Mouse (Mus musculus): ENCODE measurements around the gene Clasp1. TPM values are rescaled to one million over a fixed set of nuclear protein-coding genes. Genes with fewer than 3 reads are reported as not detected.

Gene Clasp1
- polyA plus RNA-seq, 1 experiment from 2014 or later: 117 TPM

DNA sequence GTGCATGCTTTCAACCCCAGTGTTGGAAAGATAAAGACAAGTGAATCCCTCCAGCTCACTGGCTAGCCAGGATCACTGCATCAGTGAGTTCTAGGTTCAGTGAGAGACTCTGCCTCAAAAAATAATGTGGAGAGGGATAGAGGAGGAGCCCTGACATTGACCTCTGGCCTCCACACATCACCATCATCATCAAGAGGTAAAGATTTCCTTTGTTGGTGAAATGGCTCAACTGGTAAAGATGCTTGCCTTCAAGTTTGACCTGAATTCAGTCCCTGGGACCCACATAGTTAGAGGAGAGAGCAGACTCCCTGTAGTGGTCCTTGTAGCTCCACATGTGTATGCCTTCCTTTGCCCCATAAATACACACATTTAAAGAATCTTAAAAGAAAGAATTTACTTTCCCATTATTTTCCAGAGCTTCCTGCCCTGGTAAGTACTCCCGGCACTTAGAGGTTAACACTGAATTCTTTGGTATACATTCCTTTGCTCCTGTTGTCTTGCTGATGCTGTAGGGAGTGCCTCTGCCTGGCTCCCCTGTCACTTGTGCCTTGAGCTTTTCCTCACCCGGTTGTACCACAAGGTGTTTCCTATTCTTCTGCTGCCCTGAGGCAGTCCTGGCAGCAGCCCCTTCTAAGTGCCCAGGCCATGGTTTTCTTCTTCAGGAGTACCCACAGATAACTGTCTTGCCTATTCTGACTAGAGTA lies 253.6 kb downstream of the Clasp1 start:
- H3K9ac ChIP-seq (ENCODE audit: low read length): no peak overlapping the region
- no peaks in the 10 kb centered on the region for H3K9me3 ChIP-seq (ENCODE audit: control insufficient read depth, low read length)
- H3K36me3 ChIP-seq (ENCODE audit: control insufficient read depth, insufficient read depth, low read length): no peaks in the 10 kb centered on the region
- WGBS: 45% methylated on average over 2 of the region's 2 CpGs
- peak overlapping the region in 1 of 2 experiments; percentile 24; a peak in 1 of 4 replicates for H3K27ac ChIP-seq (replicated peaks in 1 of 2; ENCODE audit: control insufficient read depth in 1 of 2, insufficient read depth in 1 of 2, low read depth in 2 of 2, low read length in 2 of 2)
- no peak overlapping the region for H3K4me3 ChIP-seq (ENCODE audit: control insufficient read depth in 1 of 2, insufficient read depth in 1 of 2, low read depth in 1 of 2, low read length in 2 of 2)
- no peaks in the 10 kb centered on the region for H3K27me3 ChIP-seq (ENCODE audit: control insufficient read depth, insufficient read depth, low read length)
- no peak overlapping the region for H3K4me2 ChIP-seq (ENCODE audit: low read length)
- peaks cover 3 to 4% of the 10 kb centered on the region in 2 experiments; a peak in 3 of 4 replicates for H3K4me1 ChIP-seq (ENCODE audit: control insufficient read depth in 2 of 2, insufficient read depth in 2 of 2, low read length in 2 of 2)
- ATAC-seq (ENCODE audit: insufficient number of reproducible peaks, insufficient read depth, low FRiP score, low read depth): no peak

- no peaks in the 10 kb centered on the region for H3K9me3 ChIP-seq (ENCODE audit: control insufficient read depth, low read length)
- H3K9ac ChIP-seq (ENCODE audit: low read length): no peak overlapping the region
- WGBS: 51% methylated on average over 9 of the region's 9 CpGs
- H3K36me3 ChIP-seq (ENCODE audit: control insufficient read depth, insufficient read depth, low read length): no peaks in the 10 kb centered on the region
- no peak for ATAC-seq (ENCODE audit: insufficient number of reproducible peaks, insufficient read depth, low FRiP score, low read depth)
- H3K27me3 ChIP-seq (ENCODE audit: control insufficient read depth, insufficient read depth, low read length): no peaks in the 10 kb centered on the region
- H3K4me2 ChIP-seq (ENCODE audit: low read length): no peak overlapping the region
- peaks cover 6 to 9% of the 10 kb centered on the region in 2 experiments; a peak in 3 of 4 replicates for H3K4me1 ChIP-seq (ENCODE audit: control insufficient read depth in 2 of 2, insufficient read depth in 2 of 2, low read length in 2 of 2)
- H3K4me3 ChIP-seq (ENCODE audit: control insufficient read depth in 1 of 2, insufficient read depth in 1 of 2, low read depth in 1 of 2, low read length in 2 of 2): no peak overlapping the region
- H3K27ac ChIP-seq (replicated peaks in 1 of 2; ENCODE audit: control insufficient read depth in 1 of 2, insufficient read depth in 1 of 2, low read depth in 2 of 2, low read length in 2 of 2): peak overlapping the region in 1 of 2 experiments; percentile 24; a peak in 1 of 4 replicates
These were observed 254.5 kb downstream of the Clasp1 start for GRCm38 (mm10) chr1:118643138-118643979.

DNA sequence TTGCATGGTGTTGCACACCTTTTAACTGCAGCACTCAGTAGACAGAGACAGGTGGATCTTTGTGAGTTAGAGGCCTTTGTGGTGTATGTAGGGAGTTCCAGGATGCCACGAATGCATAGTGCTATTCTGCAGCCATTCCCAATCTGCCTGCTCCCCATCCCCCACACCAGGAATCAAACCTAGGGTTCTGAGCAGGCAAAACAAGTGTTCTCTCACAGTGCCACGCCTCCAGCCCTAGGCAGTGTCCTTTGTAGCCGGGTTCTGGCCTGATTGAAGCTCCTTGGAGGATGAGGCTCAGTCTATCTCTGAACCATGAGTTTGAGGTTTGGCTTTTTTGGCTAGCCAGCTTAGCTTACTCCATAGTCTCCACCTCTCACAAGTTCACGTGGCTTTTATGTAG lies 256.8 kb downstream of the Clasp1 start:
- H3K9ac ChIP-seq (ENCODE audit: low read length): no peak overlapping the region
- no peaks in the 10 kb centered on the region for H3K36me3 ChIP-seq (ENCODE audit: control insufficient read depth, insufficient read depth, low read length)
- no peak overlapping the region for H3K27ac ChIP-seq (replicated peaks in 1 of 2; ENCODE audit: control insufficient read depth in 1 of 2, insufficient read depth in 1 of 2, low read depth in 2 of 2, low read length in 2 of 2)
- no peak for ATAC-seq (ENCODE audit: insufficient number of reproducible peaks, insufficient read depth, low FRiP score, low read depth)
- no peaks in the 10 kb centered on the region for H3K9me3 ChIP-seq (ENCODE audit: control insufficient read depth, low read length)
- H3K4me2 ChIP-seq (ENCODE audit: low read length): no peak overlapping the region
- WGBS: 66% methylated on average over 4 of the region's 4 CpGs
- no peaks in the 10 kb centered on the region for H3K27me3 ChIP-seq (ENCODE audit: control insufficient read depth, insufficient read depth, low read length)
- no peak overlapping the region for H3K4me3 ChIP-seq (ENCODE audit: control insufficient read depth in 1 of 2, insufficient read depth in 1 of 2, low read depth in 1 of 2, low read length in 2 of 2)
- peaks cover 13 to 16% of the 10 kb centered on the region in 2 experiments for H3K4me1 ChIP-seq (ENCODE audit: control insufficient read depth in 2 of 2, insufficient read depth in 2 of 2, low read length in 2 of 2)

DNA sequence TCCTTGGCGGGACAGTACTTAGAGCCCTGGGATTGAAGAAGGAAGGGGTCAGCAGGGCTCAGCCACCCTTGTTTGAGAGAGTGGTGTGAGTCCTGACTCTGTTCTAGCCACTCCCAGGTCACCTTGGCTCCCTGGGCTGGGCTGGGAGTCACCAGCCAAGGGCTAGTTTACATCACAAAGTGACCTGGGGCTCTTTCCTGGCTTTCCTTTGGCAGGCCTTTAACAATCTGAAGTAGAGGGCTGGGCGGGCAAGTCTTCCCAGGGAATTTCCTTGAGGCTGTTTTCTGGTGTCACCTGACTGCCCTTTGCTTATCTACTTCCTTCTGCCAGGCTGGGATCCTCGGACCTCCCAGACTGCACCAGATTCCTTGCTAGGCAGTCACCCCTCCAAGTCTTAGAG lies 259.2 kb downstream of the Clasp1 start:
- H3K27me3 ChIP-seq (ENCODE audit: control insufficient read depth, insufficient read depth, low read length): no peaks in the 10 kb centered on the region
- no peak overlapping the region for H3K4me3 ChIP-seq (ENCODE audit: control insufficient read depth in 1 of 2, insufficient read depth in 1 of 2, low read depth in 1 of 2, low read length in 2 of 2)
- no peaks in the 10 kb centered on the region for H3K36me3 ChIP-seq (ENCODE audit: control insufficient read depth, insufficient read depth, low read length)
- H3K9me3 ChIP-seq (ENCODE audit: control insufficient read depth, low read length): no peaks in the 10 kb centered on the region
- ATAC-seq (ENCODE audit: insufficient number of reproducible peaks, insufficient read depth, low FRiP score, low read depth): no peak
- H3K4me1 ChIP-seq (ENCODE audit: control insufficient read depth in 2 of 2, insufficient read depth in 2 of 2, low read length in 2 of 2): peaks cover 11 to 12% of the 10 kb centered on the region in 2 experiments
- 30% methylated on average over 3 of the region's 3 CpGs for WGBS
- no peak overlapping the region for H3K9ac ChIP-seq (ENCODE audit: low read length)
- H3K27ac ChIP-seq (replicated peaks in 1 of 2; ENCODE audit: control insufficient read depth in 1 of 2, insufficient read depth in 1 of 2, low read depth in 2 of 2, low read length in 2 of 2): no peak overlapping the region
- no peak overlapping the region for H3K4me2 ChIP-seq (ENCODE audit: low read length)

- Histone ChIP-seq H3K27me3 (ENCODE audit: control insufficient read depth, insufficient read depth, low read length) (no peaks in the 10 kb centered on the region), H3K4me2 (ENCODE audit: low read length) (no peak overlapping the region), H3K9ac (ENCODE audit: low read length) (no peak overlapping the region), H3K27ac (replicated peaks in 1 of 2; ENCODE audit: control insufficient read depth in 1 of 2, insufficient read depth in 1 of 2, low read depth in 2 of 2, low read length in 2 of 2) (no peak overlapping the region), H3K9me3 (ENCODE audit: control insufficient read depth, low read length) (no peaks in the 10 kb centered on the region), H3K4me3 (ENCODE audit: control insufficient read depth in 1 of 2, insufficient read depth in 1 of 2, low read depth in 1 of 2, low read length in 2 of 2) (no peak overlapping the region), H3K36me3 (ENCODE audit: control insufficient read depth, insufficient read depth, low read length) (no peaks in the 10 kb centered on the region), H3K4me1 (ENCODE audit: control insufficient read depth in 2 of 2, insufficient read depth in 2 of 2, low read length in 2 of 2) (peaks cover 10 to 11% of the 10 kb centered on the region in 2 experiments; a peak in 3 of 4 replicates)
- no peak for ATAC-seq (ENCODE audit: insufficient number of reproducible peaks, insufficient read depth, low FRiP score, low read depth)
- WGBS: 74% methylated on average over 9 of the region's 9 CpGs
These were observed 261.3 kb downstream of the Clasp1 start for GRCm38 (mm10) chr1:118649933-118650770.

GRCm38 (mm10) chr1:118650771-118651080 lies 261.9 kb downstream of the Clasp1 start:
- H3K27me3 ChIP-seq (ENCODE audit: control insufficient read depth, insufficient read depth, low read length): no peaks in the 10 kb centered on the region
- no peaks in the 10 kb centered on the region for H3K9me3 ChIP-seq (ENCODE audit: control insufficient read depth, low read length)
- no peak for ATAC-seq (ENCODE audit: insufficient number of reproducible peaks, insufficient read depth, low FRiP score, low read depth)
- no peak overlapping the region for H3K4me2 ChIP-seq (ENCODE audit: low read length)
- H3K9ac ChIP-seq (ENCODE audit: low read length): no peak overlapping the region
- no peak overlapping the region for H3K27ac ChIP-seq (replicated peaks in 1 of 2; ENCODE audit: control insufficient read depth in 1 of 2, insufficient read depth in 1 of 2, low read depth in 2 of 2, low read length in 2 of 2)
- WGBS: 45% methylated on average over 3 of the region's 3 CpGs
- H3K36me3 ChIP-seq (ENCODE audit: control insufficient read depth, insufficient read depth, low read length): no peaks in the 10 kb centered on the region
- no peak overlapping the region for H3K4me3 ChIP-seq (ENCODE audit: control insufficient read depth in 1 of 2, insufficient read depth in 1 of 2, low read depth in 1 of 2, low read length in 2 of 2)
- H3K4me1 ChIP-seq (ENCODE audit: control insufficient read depth in 2 of 2, insufficient read depth in 2 of 2, low read length in 2 of 2): peaks cover 10 to 11% of the 10 kb centered on the region in 2 experiments; a peak in 3 of 4 replicates

- 79% methylated on average over 6 of the region's 6 CpGs for WGBS
- Histone ChIP-seq H3K4me1 (ENCODE audit: control insufficient read depth in 2 of 2, insufficient read depth in 2 of 2, low read length in 2 of 2) (peaks cover 27% of the 10 kb centered on the region in 2 experiments), H3K9me3 (ENCODE audit: control insufficient read depth, low read length) (no peaks in the 10 kb centered on the region), H3K36me3 (ENCODE audit: control insufficient read depth, insufficient read depth, low read length) (no peaks in the 10 kb centered on the region), H3K4me3 (ENCODE audit: control insufficient read depth in 1 of 2, insufficient read depth in 1 of 2, low read depth in 1 of 2, low read length in 2 of 2) (no peak overlapping the region), H3K4me2 (ENCODE audit: low read length) (no peak overlapping the region), H3K9ac (ENCODE audit: low read length) (no peak overlapping the region), H3K27me3 (ENCODE audit: control insufficient read depth, insufficient read depth, low read length) (no peaks in the 10 kb centered on the region), H3K27ac (replicated peaks in 1 of 2; ENCODE audit: control insufficient read depth in 1 of 2, insufficient read depth in 1 of 2, low read depth in 2 of 2, low read length in 2 of 2) (no peak overlapping the region)
- no peak for ATAC-seq (ENCODE audit: insufficient number of reproducible peaks, insufficient read depth, low FRiP score, low read depth)
These were observed 269.9 kb downstream of the Clasp1 start for GRCm38 (mm10) chr1:118658716-118659115.
